Mouse (Mus musculus) forebrain, embryonic 14.5 days (tissue): ENCODE results near the gene Dynlt1c. TPM values are rescaled to one million over a fixed set of nuclear protein-coding genes. Genes with fewer than 3 reads are reported as not detected.
"Not testable (repeated sequence)": the region's sequence is repeated elsewhere in the genome, so short reads cannot be mapped to it uniquely, and the experiment has no call there.

Experiments
- ATAC-seq: fragments of 200-750 bp; cut with Nextera tagmentation; 2 replicates; pipeline ENCODE4 v1.8.0; 2017; ENCODE audit warnings: mild to moderate bottlenecking, moderate library complexity
- DNase-seq: peaks from one replicate; pipeline ENCODE4 v3.0.0-alpha.2; 2015; ENCODE audit warnings: low spot score
- H3K27ac ChIP-seq: fragments of 300-500 bp; sonication (generic); 2 replicates; pipeline ENCODE4 v1.5.1; 2014; ENCODE audit warnings: low read depth, mild to moderate bottlenecking, control low read depth, low read length, moderate library complexity
- H3K27me3 ChIP-seq: fragments of 300-500 bp; sonication (generic); replicated peaks from 2 replicates; pipeline ENCODE4 v1.6.1; 2014; ENCODE audit warnings: low read length, control low read depth, mixed read lengths; ENCODE audit not compliant: control insufficient read depth, insufficient read depth
- H3K36me3 ChIP-seq: fragments of 300-500 bp; sonication (generic); 2 replicates; pipeline ENCODE4 v1.6.1; 2014; ENCODE audit warnings: low read length, control low read depth; ENCODE audit not compliant: control insufficient read depth, insufficient read depth
- H3K4me1 ChIP-seq: fragments of 300-500 bp; sonication (generic); 2 replicates; pipeline ENCODE4 v1.6.1; 2014; ENCODE audit warnings: antibody characterized with exemption, low read length, control low read depth; ENCODE audit not compliant: control insufficient read depth, insufficient read depth
- H3K4me2 ChIP-seq: fragments of 300-500 bp; sonication (generic); 2 replicates; pipeline ENCODE4 v1.6.1; 2014; ENCODE audit warnings: mild to moderate bottlenecking, control low read depth, low read length
- H3K4me3 ChIP-seq: fragments of 300-500 bp; sonication (generic); 2 replicates; pipeline ENCODE4 v1.5.1; 2014; ENCODE audit warnings: low read depth, low read length, control low read depth
- H3K9ac ChIP-seq: fragments of 300-500 bp; sonication (generic); 2 replicates; pipeline ENCODE4 v1.6.1; 2014; ENCODE audit warnings: mild to moderate bottlenecking, low read length, control low read depth, moderate library complexity
- H3K9me3 ChIP-seq: fragments of 300-500 bp; sonication (generic); replicated peaks from 2 replicates; pipeline ENCODE4 v1.6.1; 2016; ENCODE audit warnings: low read length, control low read depth, mixed read lengths; ENCODE audit not compliant: control insufficient read depth
- WGBS: fragments of 180-500 bp; shearing (Covaris S2); extraction: QIAGEN DNeasy Blood & Tissue Kit; methylation state at CpG from one replicate; pipeline ENCODE4 v1.1.7; 2014; 5-methylcytosine and 5-hydroxymethylcytosine counted together
- polyA plus RNA-seq: library from polyadenylated mRNA; unstranded; fragments of >200 nt; fragmentation: Nextera tagmentation; extraction: Ambion mirVana; gene quantifications from 2 replicates; pipeline ENCODE4 v1.2.1, GENCODE M21; 2014

Dynlt1c gene
- polyA plus RNA-seq, 1 experiment from 2014 or later, result 35.5 TPM

GRCm38 (mm10) chr17:6614316-6614715, 12.8 kb downstream of the Dynlt1c start:
- not testable (repeated sequence) for DNase-seq, H3K4me1 ChIP-seq, H3K9ac ChIP-seq, H3K27ac ChIP-seq, H3K4me2 ChIP-seq, H3K9me3 ChIP-seq, H3K4me3 ChIP-seq, H3K27me3 ChIP-seq, H3K36me3 ChIP-seq, ATAC-seq
- WGBS, result 88% methylated on average over 5 of the region's 9 CpGs

DNA sequence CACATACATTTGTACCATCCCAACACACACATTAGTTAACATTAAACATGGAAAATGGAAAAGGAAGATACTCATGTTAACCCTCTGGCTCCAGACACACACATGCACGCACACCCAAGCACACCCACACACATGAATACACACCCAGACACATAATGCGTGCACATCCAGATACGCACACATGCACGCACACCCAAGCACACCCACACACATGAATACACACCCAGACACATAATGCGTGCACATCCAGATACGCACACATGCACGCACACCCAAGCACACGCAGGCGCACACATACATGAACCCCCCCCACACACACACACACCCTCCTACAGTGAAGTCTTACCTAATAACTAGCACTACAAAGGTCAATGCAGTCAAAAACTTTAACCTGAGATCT, 15.3 kb downstream of the Dynlt1c start:
- H3K9me3 ChIP-seq, H3K36me3 ChIP-seq, H3K4me1 ChIP-seq, DNase-seq, H3K27ac ChIP-seq, H3K9ac ChIP-seq, H3K27me3 ChIP-seq, ATAC-seq, H3K4me2 ChIP-seq, H3K4me3 ChIP-seq: not testable (repeated sequence)
- 97% methylated on average over 9 of the region's 9 CpGs for WGBS

- DNase-seq, H3K36me3 ChIP-seq, H3K9me3 ChIP-seq, ATAC-seq, H3K4me3 ChIP-seq, H3K4me2 ChIP-seq, H3K4me1 ChIP-seq, H3K9ac ChIP-seq, H3K27me3 ChIP-seq, H3K27ac ChIP-seq: not testable (repeated sequence)
- WGBS, result 81% methylated on average over 6 of the region's 13 CpGs
These were observed 16.4 kb downstream of the Dynlt1c start for GRCm38 (mm10) chr17:6617689-6618400.

DNA sequence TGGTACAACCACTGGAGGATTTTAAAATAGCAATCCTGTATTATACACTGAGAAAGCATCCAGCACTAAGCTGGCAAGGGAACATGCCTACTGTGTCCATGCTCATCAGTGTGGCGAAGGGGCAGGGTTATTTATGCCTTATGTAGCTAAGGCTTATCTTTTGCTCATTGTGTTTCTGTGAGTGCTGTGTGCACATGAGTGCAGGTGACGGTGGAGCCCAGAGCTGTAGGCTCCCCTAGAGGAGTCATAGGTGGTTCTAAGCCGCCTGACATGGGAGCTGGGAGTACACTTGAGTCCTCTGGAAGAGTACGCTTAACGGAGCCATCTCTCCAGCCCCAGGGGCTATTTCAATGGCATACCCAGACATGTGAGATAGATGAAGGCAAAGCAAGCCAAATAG, 17.8 kb downstream of the Dynlt1c start:
- H3K27ac ChIP-seq, H3K4me1 ChIP-seq, H3K27me3 ChIP-seq, H3K36me3 ChIP-seq, H3K9ac ChIP-seq, ATAC-seq, H3K9me3 ChIP-seq, H3K4me3 ChIP-seq, DNase-seq, H3K4me2 ChIP-seq: not testable (repeated sequence)
- 82% methylated on average over 5 of the region's 5 CpGs for WGBS

- H3K4me1 ChIP-seq, DNase-seq, H3K4me3 ChIP-seq, H3K27me3 ChIP-seq, H3K27ac ChIP-seq, H3K9me3 ChIP-seq, H3K9ac ChIP-seq, H3K4me2 ChIP-seq, H3K36me3 ChIP-seq, ATAC-seq: not testable (repeated sequence)
- WGBS, result 89% methylated on average over 5 of the region's 6 CpGs
These were observed 18.6 kb downstream of the Dynlt1c start for GRCm38 (mm10) chr17:6620035-6620434.

- not testable (repeated sequence) for ATAC-seq, H3K36me3 ChIP-seq, DNase-seq, H3K4me2 ChIP-seq, H3K4me3 ChIP-seq, H3K4me1 ChIP-seq, H3K27ac ChIP-seq, H3K9ac ChIP-seq, H3K9me3 ChIP-seq, H3K27me3 ChIP-seq
- 84% methylated on average over 18 of the region's 20 CpGs for WGBS
These were observed 19.4 kb downstream of the Dynlt1c start for GRCm38 (mm10) chr17:6620730-6621451.

- ATAC-seq, DNase-seq: not testable (repeated sequence)
These were observed 20.5 kb downstream of the Dynlt1c start for GRCm38 (mm10) chr17:6621976-6622375.

DNA sequence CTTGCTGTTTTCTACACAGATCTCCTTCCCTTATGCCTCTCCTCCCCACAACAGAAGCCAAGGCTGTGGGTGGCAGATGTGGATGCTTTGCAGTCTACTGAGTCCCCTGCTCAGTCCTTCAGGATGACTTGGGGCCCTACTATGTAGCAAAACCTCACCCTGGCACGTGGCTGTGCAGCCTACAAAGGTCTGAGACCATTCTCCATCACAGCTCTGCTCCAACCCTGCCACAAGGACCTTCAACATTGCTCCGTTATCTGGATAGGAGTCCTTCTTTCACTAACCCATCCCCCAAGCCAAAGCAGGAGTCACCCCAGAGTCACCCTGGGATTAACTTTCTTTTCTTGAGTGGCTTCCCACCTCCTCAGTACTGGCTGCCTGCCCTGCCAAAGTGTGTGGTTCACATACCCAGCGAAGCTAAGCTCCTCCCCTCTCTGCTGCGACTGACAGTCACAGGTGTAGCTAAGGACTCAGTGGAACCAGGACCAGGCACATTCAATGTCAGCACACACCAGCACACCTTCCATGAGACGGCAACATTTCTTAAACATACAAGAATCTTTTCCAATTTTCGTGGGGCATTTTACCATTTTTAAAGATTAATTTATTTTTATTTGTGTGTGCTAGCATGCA, 23.6 kb downstream of the Dynlt1c start:
- not testable (repeated sequence) for DNase-seq, H3K4me3 ChIP-seq, H3K27ac ChIP-seq, H3K9ac ChIP-seq, ATAC-seq, H3K4me2 ChIP-seq, H3K4me1 ChIP-seq, H3K27me3 ChIP-seq, H3K36me3 ChIP-seq, H3K9me3 ChIP-seq
- WGBS, result 53% methylated on average over 1 of the region's 6 CpGs

More at GRCm38 (mm10) chr17:6621976-6622375, 20.5 kb downstream of the Dynlt1c start:
- not testable (repeated sequence) for H3K9me3 ChIP-seq, H3K4me1 ChIP-seq, H3K36me3 ChIP-seq, H3K4me3 ChIP-seq, H3K27ac ChIP-seq, H3K9ac ChIP-seq, H3K4me2 ChIP-seq, H3K27me3 ChIP-seq
- WGBS, result 93% methylated on average over 11 of the region's 12 CpGs

- not testable (repeated sequence) for H3K27me3 ChIP-seq, ATAC-seq, H3K9ac ChIP-seq, H3K27ac ChIP-seq, H3K4me2 ChIP-seq, H3K4me3 ChIP-seq, DNase-seq, H3K9me3 ChIP-seq, H3K36me3 ChIP-seq, H3K4me1 ChIP-seq
- 94% methylated on average over 4 of the region's 4 CpGs for WGBS
These were observed 28.9 kb downstream of the Dynlt1c start for GRCm38 (mm10) chr17:6630398-6630797.
